Mouse (Mus musculus) bone marrow macrophage, adult 2 months (primary cell): Measurements from ENCODE around the gene Iqch. TPM values are rescaled to one million over a fixed set of nuclear protein-coding genes. Genes with fewer than 3 reads are reported as not detected.

Experiments
- H3K27ac ChIP-seq: 2 replicates; pipeline ENCODE4 v1.5.1; 2012; ENCODE audit warnings: low read depth, low read length; ENCODE audit not compliant: insufficient read depth
- H3K4me1 ChIP-seq: 2 replicates; pipeline ENCODE4 v1.6.1; 2012; ENCODE audit warnings: low read length; ENCODE audit not compliant: control insufficient read depth, insufficient read depth
- H3K4me3 ChIP-seq: 2 replicates; pipeline ENCODE4 v1.5.1; 2012; ENCODE audit warnings: mild to moderate bottlenecking, low read length, moderate library complexity; ENCODE audit not compliant: insufficient read depth
- CTCF ChIP-seq: IDR thresholded peaks from 2 replicates; pipeline ENCODE4 v1.5.1; 2012; ENCODE audit warnings: low read depth, mild to moderate bottlenecking, low read length, moderate library complexity
- POLR2A ChIP-seq: IDR thresholded peaks from 2 replicates; pipeline ENCODE4 v1.6.1; 2012; ENCODE audit warnings: mild to moderate bottlenecking, low read depth, low read length, borderline replicate concordance
- polyA plus RNA-seq: library from polyadenylated mRNA; stranded (reverse); fragments of >200 nt; gene quantifications from 2 replicates; pipeline ENCODE4 v1.2.4, GENCODE M21; 2012; ENCODE audit not compliant: missing spikeins, insufficient read depth, insufficient read length

The Iqch gene
- polyA plus RNA-seq, 1 experiment: not detected

DNA sequence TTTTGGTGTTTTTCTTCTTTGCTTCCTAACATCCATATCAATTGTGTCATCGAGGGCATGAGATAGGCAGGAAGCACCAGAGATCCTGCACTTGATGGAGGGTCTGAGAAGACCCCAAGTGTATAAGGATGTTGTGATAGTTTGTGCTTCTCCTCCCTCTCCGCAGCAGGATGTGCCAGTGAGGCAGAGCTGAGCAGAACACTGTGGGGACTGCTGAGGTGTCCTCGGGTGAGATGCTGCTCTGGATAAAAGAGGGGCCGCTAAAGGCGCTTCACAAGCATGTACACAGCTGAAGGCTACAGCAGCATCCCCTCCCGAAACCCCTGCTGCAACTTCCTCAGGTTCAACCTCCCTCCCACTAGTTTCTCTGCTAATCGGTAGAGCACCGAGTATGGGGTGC, 95.2 kb downstream of the Iqch start:
- H3K4me3 ChIP-seq: no peak overlapping the region
- H3K27ac ChIP-seq: no peak overlapping the region
- H3K4me1 ChIP-seq: peaks cover 2% of the 10 kb centered on the region; the same call in 1 of the 2 replicates
- no peak for TF ChIP-seq CTCF
- TF ChIP-seq POLR2A: no peak

GRCm38 (mm10) chr9:63503890-63504289, 98.4 kb downstream of the Iqch start:
- no peak overlapping the region for H3K4me3 ChIP-seq
- no peak overlapping the region for H3K27ac ChIP-seq
- no peak for TF ChIP-seq CTCF
- no peak for TF ChIP-seq POLR2A
- peaks cover 5% of the 10 kb centered on the region; the same call in 1 of the 2 replicates for H3K4me1 ChIP-seq

DNA sequence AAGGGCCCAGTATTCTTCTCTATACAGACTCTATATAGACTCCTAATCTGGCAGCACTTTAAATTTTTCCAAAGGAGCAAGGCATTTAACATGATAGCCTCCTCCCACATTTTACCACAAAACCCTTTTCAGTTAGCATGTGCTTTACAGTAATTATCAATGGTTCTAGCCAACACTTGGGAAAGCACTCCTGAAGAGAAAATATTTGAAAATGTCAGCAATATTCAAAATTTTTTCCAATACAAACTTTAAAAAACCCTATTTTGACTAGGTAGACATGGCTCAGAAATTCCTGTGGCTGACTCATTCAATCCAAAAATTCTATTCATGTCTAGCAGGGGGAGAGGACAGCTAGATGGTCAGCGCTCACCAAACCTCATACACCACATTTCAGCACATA, 100.8 kb downstream of the Iqch start:
- Histone ChIP-seq H3K4me3 (no peak overlapping the region), H3K27ac (no peak overlapping the region), H3K4me1 (peaks cover 5% of the 10 kb centered on the region; the same call in 1 of the 2 replicates)
- no peak for TF ChIP-seq CTCF
- TF ChIP-seq POLR2A: no peak

GRCm38 (mm10) chr9:63499912-63500311, 102.4 kb downstream of the Iqch start:
- H3K4me1 ChIP-seq: peaks cover 5% of the 10 kb centered on the region; the same call in 1 of the 2 replicates
- TF ChIP-seq POLR2A: no peak
- TF ChIP-seq CTCF: no peak
- no peak overlapping the region for H3K27ac ChIP-seq
- no peak overlapping the region for H3K4me3 ChIP-seq

DNA sequence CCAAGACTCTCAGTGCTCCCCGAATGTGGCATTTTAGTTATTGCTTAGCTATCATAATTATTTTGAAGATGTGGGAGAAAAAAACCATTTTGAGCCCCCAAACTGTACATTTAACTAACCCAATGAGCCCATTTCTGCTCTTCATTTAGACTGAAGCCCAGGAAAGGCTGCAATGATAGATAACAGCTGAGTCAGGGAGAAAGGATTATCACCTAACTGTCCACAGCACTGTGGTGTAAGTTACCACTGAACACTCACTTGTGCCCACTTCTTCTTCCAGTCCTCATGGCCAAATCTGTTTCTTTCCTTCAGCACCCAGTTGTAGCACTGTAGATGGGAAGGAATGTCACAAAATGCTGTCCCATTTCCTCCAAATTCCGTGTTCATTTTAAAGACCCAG, 106.5 kb downstream of the Iqch start:
- TF ChIP-seq POLR2A (no peak), CTCF (no peak)
- Histone ChIP-seq H3K4me3 (no peak overlapping the region), H3K4me1 (peaks cover 5% of the 10 kb centered on the region; the same call in 1 of the 2 replicates), H3K27ac (no peak overlapping the region)

DNA sequence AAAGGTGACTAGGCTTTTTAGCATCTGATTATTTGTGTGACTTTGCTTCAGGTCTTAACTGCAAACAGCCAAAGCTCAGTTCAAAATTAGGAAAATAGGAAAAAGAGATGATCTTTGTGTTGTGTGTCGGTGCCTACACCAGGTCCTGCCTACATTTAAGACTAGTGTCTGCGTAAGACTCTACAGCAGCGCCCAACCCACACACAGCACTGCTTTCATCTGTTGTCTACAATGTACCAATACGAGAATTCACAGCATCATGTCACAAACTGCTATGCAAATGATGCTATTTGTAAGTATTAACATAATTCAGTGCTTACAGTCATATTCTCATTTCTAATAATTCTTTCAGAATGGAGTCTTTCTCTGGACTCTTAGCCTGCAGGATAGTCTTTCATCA, 108.5 kb downstream of the Iqch start:
- no peak for TF ChIP-seq POLR2A
- no peak for TF ChIP-seq CTCF
- Histone ChIP-seq H3K4me1 (no peaks in the 10 kb centered on the region), H3K27ac (no peak overlapping the region), H3K4me3 (no peak overlapping the region)

DNA sequence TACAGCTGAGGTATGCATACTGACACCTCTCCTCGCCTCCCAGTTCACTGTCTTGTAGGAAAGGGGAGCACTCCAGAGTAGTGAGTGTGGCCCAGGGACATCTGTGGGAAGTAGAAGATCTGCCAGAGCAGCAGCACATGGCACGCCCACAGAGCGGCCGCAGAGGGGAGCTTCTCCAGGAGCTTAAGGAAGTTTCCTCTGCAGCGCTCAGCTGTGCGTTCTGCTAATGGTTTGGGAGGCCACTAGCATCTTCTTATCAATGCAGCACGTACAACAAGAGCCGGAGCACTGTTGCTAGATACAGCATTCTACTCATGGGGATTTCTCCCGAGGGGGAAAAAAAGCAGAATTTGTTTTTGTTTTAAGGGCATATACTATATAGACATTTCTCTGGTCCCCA, 110.0 kb downstream of the Iqch start:
- Histone ChIP-seq H3K4me3 (no peak overlapping the region), H3K4me1 (no peaks in the 10 kb centered on the region)
- no peak for TF ChIP-seq CTCF
- no peak for TF ChIP-seq POLR2A

DNA sequence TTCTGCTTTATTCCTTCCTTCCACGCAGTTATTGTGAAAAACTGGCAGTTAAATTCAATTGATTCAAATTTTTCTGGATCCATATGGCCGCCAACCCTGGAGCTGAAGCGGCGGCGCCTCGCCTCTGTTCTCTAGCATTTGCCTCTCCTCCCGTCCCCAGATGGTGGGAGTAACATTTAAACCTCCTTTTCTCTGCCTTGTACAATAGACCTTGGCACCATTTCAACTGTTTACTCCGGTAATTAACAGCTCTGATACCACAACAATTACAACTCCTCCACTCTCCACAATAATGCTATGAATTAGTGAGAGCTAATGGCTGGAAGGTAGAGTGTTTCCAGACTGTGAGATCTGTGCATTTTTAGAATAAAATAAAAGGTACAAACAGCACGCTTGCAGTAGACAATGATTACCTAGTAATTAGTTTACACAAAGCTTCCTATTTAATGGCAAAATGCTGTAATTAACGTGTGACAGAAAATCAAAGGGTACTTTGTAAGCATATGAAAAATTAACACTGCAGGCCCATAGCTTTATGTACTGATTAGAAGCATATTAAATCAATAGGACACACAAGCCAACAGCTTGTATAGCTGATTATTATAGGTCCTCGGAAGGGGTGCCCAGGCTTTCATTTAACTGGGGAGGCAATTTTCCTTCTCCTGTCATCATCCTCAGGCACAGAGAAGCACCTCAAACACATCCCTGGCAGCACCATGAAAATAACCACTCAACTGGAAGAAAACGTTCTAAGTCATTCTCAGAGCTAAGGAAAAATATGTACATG, 111.6 kb downstream of the Iqch start:
- TF ChIP-seq CTCF (no peak), POLR2A (no peak)
- Histone ChIP-seq H3K27ac (no peak overlapping the region), H3K4me1 (no peaks in the 10 kb centered on the region), H3K4me3 (no peak overlapping the region)

More for the DNA sequence above, 110.0 kb downstream of the Iqch start:
- no peak overlapping the region for H3K27ac ChIP-seq

DNA sequence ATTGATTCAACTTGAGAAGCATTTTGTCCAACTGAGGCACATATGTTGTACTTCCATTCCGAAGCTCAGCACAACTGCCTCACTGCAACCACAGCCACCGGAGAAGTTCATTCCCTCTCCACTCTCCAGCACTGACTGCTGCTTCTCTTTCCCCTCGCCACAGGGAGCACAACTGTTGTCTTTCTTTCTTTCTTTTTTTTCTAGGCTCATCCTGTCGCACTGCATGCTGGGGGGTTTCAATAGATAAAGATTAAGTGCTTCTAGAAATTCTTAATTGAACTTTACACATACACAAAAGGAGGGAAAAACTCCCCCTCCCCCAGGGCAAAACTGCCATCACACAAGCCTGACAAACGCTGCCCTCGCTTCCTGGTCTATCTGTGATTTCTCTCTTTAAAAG, 113.1 kb downstream of the Iqch start:
- Histone ChIP-seq H3K27ac (no peak overlapping the region), H3K4me1 (no peaks in the 10 kb centered on the region), H3K4me3 (no peak overlapping the region)
- TF ChIP-seq POLR2A (no peak), CTCF (no peak)

- TF ChIP-seq POLR2A: no peak
- TF ChIP-seq CTCF: no peak
Measured at GRCm38 (mm10) chr9:63465561-63465960, 136.7 kb downstream of the Iqch start.

More at GRCm38 (mm10) chr9:63465561-63465960, 136.7 kb downstream of the Iqch start:
- H3K4me3 ChIP-seq: no peak overlapping the region
- no peak overlapping the region for H3K27ac ChIP-seq
- H3K4me1 ChIP-seq: peaks cover 5% of the 10 kb centered on the region
